Mouse (Mus musculus) right cerebral cortex, postnatal 36 days (tissue): Measurements from ENCODE around the gene Igf2r.

ENCODE experiments used
- DNase-seq, 2 experiments: peaks; one replicate each; pipeline ENCODE4 v3.0.0; 2022; ENCODE audit warnings: low spot score in 2 of 2, mixed read lengths in 1 of 2

The Igf2r gene

DNA sequence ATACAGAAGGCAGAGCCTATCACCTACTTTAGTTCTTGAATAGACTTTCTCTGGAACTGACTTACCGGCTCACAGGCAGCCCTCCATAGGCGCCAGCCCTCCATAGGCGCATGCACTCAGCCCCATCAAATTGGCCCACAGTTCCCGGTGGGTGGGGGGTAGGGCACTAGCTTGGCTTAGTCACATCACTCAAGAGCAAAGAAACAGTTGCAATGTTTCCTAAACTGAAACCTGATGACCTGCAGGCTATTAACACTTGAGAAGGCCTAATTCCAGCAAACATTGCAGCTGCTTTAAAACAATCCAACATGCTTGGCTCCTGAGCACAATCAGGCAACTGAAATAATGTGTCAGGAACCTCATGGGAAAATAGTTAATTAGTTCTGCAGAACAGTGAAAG is 18.2 kb downstream of the Igf2r start:
- DNase-seq, result no peak

DNA sequence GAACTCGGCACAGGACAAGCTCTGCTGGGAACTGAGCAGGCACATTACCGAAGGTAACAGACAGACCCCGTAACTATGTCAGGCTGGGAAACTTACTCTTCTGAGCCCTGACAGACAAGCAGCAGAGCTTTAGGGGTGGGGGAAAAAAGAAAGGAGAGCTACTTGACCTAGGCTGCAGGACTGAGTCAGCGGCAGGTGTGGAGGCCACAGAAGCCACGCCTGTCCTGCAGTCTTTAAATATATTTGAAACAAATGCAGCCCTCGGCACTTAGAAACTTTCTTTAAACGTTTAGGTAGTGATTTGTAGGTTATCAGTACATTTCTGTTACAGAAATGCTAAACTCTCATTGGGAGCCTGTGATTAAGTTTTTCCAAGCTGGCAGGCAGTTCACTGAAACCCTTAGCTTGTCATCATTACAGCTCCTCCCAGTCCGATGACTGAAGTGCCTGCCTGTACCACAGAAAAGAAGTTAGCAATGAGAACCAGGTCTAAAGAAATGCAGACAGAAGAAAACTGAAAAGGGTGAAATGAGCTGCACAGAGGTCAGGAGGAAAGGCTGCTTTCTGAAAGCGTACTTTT is 18.8 kb downstream of the Igf2r start:
- no peak for DNase-seq

- no peak for DNase-seq
These were observed 19.8 kb downstream of the Igf2r start for GRCm38 (mm10) chr17:12749421-12750367.

GRCm38 (mm10) chr17:12745761-12746160 is 23.7 kb downstream of the Igf2r start:
- no peak for DNase-seq

- no peak for DNase-seq
These were observed 25.4 kb downstream of the Igf2r start for GRCm38 (mm10) chr17:12744071-12744470.

- DNase-seq, result no peak
These were observed 27.1 kb downstream of the Igf2r start for GRCm38 (mm10) chr17:12742151-12742908.

GRCm38 (mm10) chr17:12741218-12741968 is 28.1 kb downstream of the Igf2r start:
- DNase-seq, result no peak

DNA sequence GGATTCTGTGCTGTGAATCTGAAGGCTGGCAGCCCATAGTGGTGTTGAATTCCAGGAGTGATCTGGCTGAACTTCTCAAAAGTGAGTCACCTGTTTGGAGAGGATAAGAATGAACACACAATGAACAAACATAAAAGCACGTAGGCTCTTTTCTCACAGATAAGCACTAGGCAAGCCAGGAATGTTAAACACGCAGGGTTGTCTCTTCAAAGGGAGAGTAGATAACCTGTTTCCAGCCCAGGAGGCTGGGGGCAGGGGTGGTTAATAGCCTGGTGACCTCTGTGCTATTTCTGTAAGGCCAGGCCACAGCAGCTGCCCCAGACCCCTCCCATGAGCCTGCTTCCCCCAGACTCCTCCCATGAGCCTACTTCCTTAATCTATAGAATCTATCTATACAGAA is 29.1 kb downstream of the Igf2r start:
- DNase-seq, result no peak

GRCm38 (mm10) chr17:12739516-12739915 is 29.9 kb downstream of the Igf2r start:
- no peak for DNase-seq

DNA sequence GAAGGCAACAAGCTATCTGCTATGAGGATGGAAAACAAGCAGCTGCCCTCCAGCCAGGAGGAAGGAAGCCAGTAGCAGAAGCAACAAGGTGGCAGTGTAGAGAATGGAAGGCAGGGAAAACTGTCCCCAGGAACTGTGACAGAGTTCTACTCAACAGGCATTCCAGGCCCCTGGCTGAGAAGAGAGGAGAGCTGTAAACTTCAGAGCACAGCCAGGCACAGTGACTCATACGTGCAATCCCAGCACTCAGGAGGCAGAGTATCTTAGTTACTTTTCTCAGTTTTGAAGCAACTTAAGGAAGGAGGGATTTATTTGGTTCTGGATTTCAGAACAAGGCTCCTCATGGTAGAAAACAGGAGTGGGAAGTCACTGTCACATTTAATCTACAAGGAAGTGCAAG is 31.5 kb downstream of the Igf2r start:
- DNase-seq, result peak in 1 of 2 experiments; percentile 29

GRCm38 (mm10) chr17:12734205-12734857 is 35.1 kb downstream of the Igf2r start:
- DNase-seq, result no peak

DNA sequence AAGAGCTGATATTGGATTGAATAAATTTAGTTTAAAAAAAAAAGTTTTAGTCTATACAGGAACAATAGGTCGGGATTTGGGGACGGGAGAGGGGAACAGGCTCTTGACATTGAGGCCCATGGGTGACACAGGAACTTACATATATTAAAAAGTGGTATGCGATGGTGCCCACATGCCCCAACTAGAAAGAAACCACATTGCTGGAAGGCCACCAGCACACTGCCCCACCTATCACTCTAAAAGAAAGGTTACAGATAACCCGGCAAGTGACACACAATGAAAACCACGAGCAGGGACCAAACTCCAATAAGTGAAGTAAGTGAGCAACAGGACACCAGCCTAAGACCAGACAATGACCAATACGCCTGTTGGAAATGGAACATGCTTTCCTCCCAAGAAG is 36.3 kb downstream of the Igf2r start:
- no peak for DNase-seq

GRCm38 (mm10) chr17:12728536-12728935 is 40.9 kb downstream of the Igf2r start:
- DNase-seq, result no peak

- no peak for DNase-seq
These were observed 41.7 kb downstream of the Igf2r start for GRCm38 (mm10) chr17:12727748-12728147.

DNA sequence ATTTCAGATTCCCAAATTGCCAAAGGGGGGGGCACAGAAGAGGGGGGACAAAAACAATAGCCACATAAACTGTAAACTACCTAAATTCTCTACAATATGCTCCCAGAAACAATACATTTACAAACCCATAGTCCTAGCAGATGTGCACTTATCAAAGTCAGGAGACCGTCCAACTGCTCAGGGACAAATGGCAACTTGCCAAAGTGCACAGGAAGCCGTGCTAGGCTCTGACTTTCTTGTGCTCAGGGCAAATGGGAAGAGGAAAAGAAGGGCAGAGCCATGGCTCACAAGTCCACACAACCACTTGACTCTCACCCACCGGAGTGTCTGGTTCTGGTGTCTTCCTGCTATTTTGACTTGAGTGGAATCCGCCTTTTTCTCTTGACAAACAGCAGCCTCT is 43.6 kb downstream of the Igf2r start:
- no peak for DNase-seq

DNA sequence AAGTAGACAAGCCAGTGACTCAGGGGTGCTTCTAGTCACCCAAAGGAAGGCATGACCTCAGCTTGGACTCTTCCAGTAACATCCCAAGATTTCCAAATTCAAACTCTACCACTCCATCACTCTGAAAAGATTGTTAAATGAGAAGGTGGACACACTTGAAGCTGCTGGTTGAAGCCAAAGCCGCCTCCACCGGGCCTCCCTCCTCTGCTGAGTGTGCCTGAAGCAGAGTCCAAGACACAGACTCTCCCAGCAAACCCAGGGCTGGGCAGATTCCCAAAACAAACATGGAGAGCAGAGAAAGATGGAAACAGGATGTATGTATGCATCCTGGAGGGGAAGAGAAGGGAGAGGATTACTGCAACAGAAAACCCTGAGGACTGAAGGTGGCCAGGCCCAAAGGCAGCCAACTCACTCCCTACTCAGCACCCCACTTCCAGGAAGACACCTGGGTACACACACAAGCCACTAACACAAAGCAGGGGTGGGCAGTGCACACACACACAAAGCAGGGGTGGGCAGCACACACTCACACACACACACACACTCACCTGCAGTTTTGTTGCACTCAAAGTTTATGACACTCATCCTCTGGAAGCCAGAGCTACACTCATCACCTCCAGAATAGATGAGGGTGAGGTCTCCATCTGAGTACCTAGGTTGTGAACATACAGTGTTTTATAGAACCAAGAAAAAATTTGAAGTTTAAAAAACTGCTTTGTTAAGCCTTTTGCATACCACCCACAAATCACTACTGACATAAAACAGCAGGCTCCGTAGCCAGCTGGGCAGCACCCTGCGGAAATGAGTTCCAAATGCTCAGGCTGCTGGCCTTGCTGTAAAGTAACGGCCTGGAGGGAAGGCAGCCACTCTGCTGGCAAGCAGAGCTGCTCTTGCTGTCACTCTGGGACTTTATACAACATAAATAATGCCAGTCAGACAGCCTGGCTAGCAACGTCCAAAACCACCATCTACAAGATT is 44.4 kb downstream of the Igf2r start:
- no peak for DNase-seq

- DNase-seq, result no peak
These were observed 45.3 kb downstream of the Igf2r start for GRCm38 (mm10) chr17:12723986-12724766.

DNA sequence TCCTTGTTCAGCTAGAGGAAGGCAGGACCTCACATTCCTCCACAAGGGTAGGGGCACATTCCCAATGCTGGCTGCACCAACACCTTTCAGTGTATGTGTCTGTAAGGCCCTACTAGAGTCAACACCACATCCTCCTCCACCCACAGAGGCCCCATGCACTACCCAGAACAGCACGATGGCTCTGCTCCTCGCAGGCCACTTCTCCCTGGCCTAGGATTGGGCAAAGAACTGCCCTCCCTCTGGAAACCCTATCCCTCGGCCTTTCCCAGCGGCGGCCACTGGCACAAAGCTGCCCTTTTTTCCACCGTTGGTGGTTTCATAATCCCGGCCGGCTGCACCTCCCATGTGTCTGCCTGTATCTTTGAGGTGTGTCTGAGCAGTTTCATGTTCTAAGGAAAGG is 46.8 kb downstream of the Igf2r start:
- no peak for DNase-seq
